Mouse (Mus musculus) urinary bladder, postnatal 0 days (tissue): ENCODE measurements around the gene Fam71e2. TPM values are rescaled to one million over a fixed set of nuclear protein-coding genes. Genes with fewer than 3 reads are reported as not detected.

Source experiments
- polyA plus RNA-seq: library from polyadenylated mRNA; unstranded; fragments of >200 nt; fragmentation: Nextera tagmentation; extraction: Ambion mirVana; gene quantifications from 2 replicates; pipeline ENCODE4 v1.2.1, GENCODE M21; 2015

Gene Fam71e2
- polyA plus RNA-seq: not detected in 2 replicates

GRCm38 (mm10) chr7:4771202-4771601, at the start of gene Fam71e2:
Gene Fam71e2, minus strand, starts transcription at chr7:4771302.

DNA sequence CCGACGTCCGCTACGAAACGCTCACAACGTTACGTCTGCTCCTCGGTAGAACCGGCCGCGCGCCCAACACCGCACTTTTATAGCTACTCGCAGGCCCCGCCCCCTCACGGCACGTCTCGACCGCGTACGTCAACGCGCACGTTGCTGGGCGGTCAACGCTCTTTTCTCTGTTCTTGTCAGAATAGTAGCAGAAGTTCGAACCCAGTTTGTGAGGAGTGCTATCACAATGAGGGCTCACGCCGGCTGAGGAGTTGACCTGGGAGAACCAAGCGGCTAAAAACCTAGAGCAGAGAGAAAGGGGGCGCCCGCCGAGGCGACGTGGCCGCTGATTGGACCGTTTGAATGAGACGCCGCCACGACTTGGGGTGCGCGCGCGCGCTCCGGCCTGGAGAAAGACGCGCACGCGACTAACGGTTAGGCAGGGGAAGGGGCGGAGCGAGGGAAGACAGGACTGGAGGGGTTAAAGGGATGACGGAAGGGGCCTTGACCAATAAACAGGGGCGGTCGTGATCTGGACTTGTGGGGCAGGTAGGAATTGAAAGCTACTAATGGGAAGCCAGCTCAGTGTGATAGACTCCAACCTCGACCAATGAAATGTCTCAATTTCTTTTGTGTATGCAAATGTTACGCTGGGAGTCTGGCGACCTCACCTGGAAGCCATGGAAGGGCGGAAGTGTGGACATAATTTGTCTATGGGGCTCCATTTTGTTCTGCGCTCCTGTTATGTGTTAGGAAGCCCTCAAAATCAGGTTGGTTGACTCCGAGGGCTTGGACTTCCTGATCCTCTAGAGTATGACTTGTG, 41.4 kb upstream of the Fam71e2 start, which contains the start of gene Ube2s:
TSS of gene Ube2s (minus strand) at position 288 of the 802 bp plus-strand sequence.

DNA sequence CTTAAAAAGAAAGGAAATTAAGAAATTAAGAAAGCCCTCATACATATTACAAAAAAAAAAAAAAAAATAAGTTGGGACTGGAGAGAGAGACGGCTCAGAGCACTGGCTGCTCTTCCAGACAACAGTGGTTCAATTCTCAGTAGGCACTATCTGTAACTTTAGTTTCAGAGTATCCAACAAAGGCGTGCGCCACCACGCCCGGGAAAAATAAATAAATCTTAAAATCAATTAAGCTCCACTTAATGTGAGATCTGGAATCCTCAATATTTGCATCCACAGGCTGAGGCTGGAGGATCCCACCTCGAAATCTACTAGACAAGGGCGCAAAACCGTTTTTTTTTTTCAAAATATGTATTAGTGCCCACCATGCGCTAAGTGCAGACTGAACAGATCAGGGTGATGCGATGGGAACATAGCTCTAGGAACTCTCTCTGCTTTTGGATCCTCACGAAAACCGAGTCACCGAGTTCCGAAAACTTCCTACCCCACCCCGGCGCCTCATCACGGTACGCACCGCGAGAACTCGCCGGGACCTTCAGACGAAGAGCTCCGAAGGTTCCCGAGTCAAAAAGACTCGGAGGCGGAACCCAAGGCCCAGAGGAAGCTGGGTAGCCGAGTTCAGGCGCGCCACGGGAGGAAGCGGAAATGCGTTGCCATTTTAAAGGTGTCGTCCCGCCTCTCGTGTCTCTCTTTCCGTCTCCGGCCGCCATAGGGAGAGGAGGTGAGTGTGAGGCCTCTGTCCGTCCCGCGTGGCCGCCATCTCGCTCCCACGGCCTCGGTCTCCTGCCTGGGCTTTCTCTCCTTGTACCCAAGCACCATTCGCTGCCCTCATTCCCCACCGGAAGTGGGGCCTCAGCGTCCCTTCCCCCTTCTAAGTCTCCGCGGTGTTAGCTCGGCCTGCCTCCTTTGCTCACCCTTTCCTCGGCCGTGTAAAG, 21.4 kb upstream of the Fam71e2 start, which contains the start of gene Rpl28:
TSS of gene Rpl28 (plus strand) at position 597 of the 935 bp plus-strand sequence.

DNA sequence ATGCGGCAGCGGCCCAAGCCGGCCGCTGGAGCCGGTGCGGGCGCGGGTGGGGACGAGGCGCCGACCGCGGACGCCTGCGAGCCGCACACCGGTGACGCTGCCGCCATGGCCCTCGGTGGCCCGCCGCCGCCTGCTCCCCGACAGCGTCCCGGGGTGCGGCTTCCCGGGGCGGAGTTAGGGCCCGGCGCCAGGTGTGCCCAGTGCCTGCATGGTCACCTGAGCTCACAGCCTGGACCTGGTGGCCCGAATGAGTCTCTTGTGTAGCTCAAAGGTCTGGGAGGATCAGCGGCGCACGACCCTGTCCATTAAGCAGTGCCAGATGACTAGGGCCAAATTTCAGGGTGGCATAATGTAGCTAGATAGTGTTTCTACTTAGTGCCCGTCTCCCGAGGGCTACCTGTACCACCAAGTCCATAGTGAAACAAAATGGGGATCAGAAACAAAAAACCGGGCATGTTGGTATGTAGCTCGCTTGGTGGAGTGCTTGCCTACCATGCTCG, 18.4 kb upstream of the Fam71e2 start, which contains the start of gene Tmem238:
TSS of gene Tmem238 (minus strand) at position 221 of the 500 bp plus-strand sequence.

GRCm38 (mm10) chr7:4782759-4783158, 11.7 kb upstream of the Fam71e2 start, which contains the start of the genes Il11 and Tmem190:
Gene Il11, minus strand, starts transcription at chr7:4782859.
Gene Tmem190, plus strand, starts transcription at chr7:4782937.

GRCm38 (mm10) chr7:4752821-4753570, 18.1 kb downstream of the Fam71e2 start, which contains the start of gene Cox6b2:
Gene Cox6b2, minus strand, starts transcription at chr7:4753094.

DNA sequence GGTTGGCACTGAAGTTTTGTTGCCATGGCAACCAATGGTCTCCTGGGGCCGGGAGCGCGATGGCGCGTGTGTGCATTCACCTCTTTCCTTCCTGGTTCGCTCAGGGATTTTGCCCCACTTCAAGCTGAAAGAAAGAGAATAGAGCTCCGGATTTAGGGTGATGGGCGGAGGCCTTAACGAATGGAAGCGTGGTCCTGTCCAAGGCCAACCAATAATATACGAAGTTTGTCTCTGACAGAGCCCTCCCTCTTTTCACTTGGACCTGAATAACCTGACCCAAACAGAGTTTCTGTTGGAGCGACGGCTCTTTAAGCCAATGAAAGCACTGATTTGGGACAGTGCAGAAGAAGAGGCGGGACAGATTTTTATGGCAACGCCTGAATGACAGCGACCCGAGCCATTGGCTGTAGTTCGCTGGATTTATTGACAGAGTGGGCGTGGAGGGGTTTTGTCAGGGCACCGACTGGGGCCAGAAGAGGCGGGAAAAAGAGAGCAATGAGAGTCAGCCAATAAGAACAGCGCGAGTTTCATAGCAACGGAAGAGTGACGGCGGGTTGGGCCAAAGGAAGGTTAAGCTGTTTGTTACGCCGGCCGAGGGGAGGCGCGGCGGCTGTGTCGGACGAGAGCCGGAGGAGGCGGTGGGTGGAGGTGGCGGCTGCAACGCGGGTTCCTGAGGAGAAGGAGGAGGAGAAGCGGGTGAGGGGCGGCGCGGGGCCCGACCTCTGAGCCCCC, 31.4 kb downstream of the Fam71e2 start, which contains the start of gene Kmt5c:
TSS of gene Kmt5c (plus strand) at position 572 of the 732 bp plus-strand sequence.

GRCm38 (mm10) chr7:4725169-4725568, 45.9 kb downstream of the Fam71e2 start, which contains the start of gene Tmem150b:
Gene Tmem150b, minus strand, starts transcription at chr7:4725249.

Other genes starting within 250 kb of the Fam71e2 start
- 1.5 and 2.5 TPM in 2 replicates for gene Tnni3, start 247.1 kb downstream of the Fam71e2 start, polyA plus RNA-seq
- 1.4 TPM in 2 replicates for gene Dnaaf3, start 238.8 kb downstream of the Fam71e2 start, polyA plus RNA-seq
- 0.57 and 1.5 TPM in 2 replicates for gene Syt5, start 223.8 kb downstream of the Fam71e2 start, polyA plus RNA-seq
- not detected in 2 replicates for gene Ptprh, start 167.3 kb downstream of the Fam71e2 start, polyA plus RNA-seq
- gene Tmem86b, start 139.9 kb downstream of the Fam71e2 start, polyA plus RNA-seq: 0.64 and 1.0 TPM in 2 replicates
- 20.7 and 21.7 TPM in 2 replicates for gene Ppp6r1, start 112.3 kb downstream of the Fam71e2 start, polyA plus RNA-seq
- 50.6 and 51.7 TPM in 2 replicates for gene Hspbp1, start 86.2 kb downstream of the Fam71e2 start, polyA plus RNA-seq
- gene Brsk1, start 80.7 kb downstream of the Fam71e2 start, polyA plus RNA-seq: 0.36 and 0.59 TPM in 2 replicates
- gene Tmem150b, start 46.1 kb downstream of the Fam71e2 start, polyA plus RNA-seq: 0.13 TPM in 1 of 2 replicates, not detected in the other
- gene Kmt5c, start 31.2 kb downstream of the Fam71e2 start, polyA plus RNA-seq: 23.7 and 24.3 TPM in 2 replicates
- 50.4 and 62.9 TPM in 2 replicates for gene Cox6b2, start 18.2 kb downstream of the Fam71e2 start, polyA plus RNA-seq
- 0.76 and 1.5 TPM in 2 replicates for gene Il11, start 11.6 kb upstream of the Fam71e2 start, polyA plus RNA-seq
- gene Tmem190, start 11.6 kb upstream of the Fam71e2 start, polyA plus RNA-seq: 0.35 TPM in 1 of 2 replicates, not detected in the other
- gene Tmem238, start 18.4 kb upstream of the Fam71e2 start, polyA plus RNA-seq: 24.6 and 25.2 TPM in 2 replicates
- gene Rpl28, start 21.6 kb upstream of the Fam71e2 start, polyA plus RNA-seq: 304 and 319 TPM in 2 replicates
- gene Ube2s, start 41.3 kb upstream of the Fam71e2 start, polyA plus RNA-seq: 130 and 139 TPM in 2 replicates
- 0.10 and 0.20 TPM in 2 replicates for gene Shisa7, start 73.4 kb upstream of the Fam71e2 start, polyA plus RNA-seq
- gene Isoc2b, start 99.0 kb upstream of the Fam71e2 start, polyA plus RNA-seq: 8.1 and 9.4 TPM in 2 replicates
- 0.64 and 0.98 TPM in 2 replicates for gene Isoc2a, start 105.9 kb upstream of the Fam71e2 start, polyA plus RNA-seq
- gene Gm36210, start 135.2 kb upstream of the Fam71e2 start, polyA plus RNA-seq: not detected in 2 replicates
- 1.7 and 2.3 TPM in 2 replicates for gene Zfp628, start 143.9 kb upstream of the Fam71e2 start, polyA plus RNA-seq
- gene Nat14, start 150.7 kb upstream of the Fam71e2 start, polyA plus RNA-seq: 2.6 and 3.0 TPM in 2 replicates
- 3.7 and 4.8 TPM in 2 replicates for gene Ssc5d, start 154.5 kb upstream of the Fam71e2 start, polyA plus RNA-seq
- gene Sbk2, start 193.1 kb upstream of the Fam71e2 start, polyA plus RNA-seq: 0.12 and 0.23 TPM in 2 replicates
- gene Sbk3, start 199.9 kb upstream of the Fam71e2 start, polyA plus RNA-seq: not detected in 2 replicates
- 12.7 and 15.0 TPM in 2 replicates for gene Zfp579, start 224.9 kb upstream of the Fam71e2 start, polyA plus RNA-seq
- gene Zfp524, start 243.1 kb upstream of the Fam71e2 start, polyA plus RNA-seq: 13.2 and 14.0 TPM in 2 replicates
- 15.1 and 16.0 TPM in 2 replicates for gene Fiz1, start 243.4 kb upstream of the Fam71e2 start, polyA plus RNA-seq
- 2.4 and 4.0 TPM in 2 replicates for gene Gm44973, start 244.2 kb upstream of the Fam71e2 start, polyA plus RNA-seq
- gene Zfp865, start 249.1 kb upstream of the Fam71e2 start, polyA plus RNA-seq: 3.1 TPM in 2 replicates
- gene Ccdc106, start 249.3 kb upstream of the Fam71e2 start, polyA plus RNA-seq: 53.3 and 57.1 TPM in 2 replicates